Mouse (Mus musculus) lung, embryonic 16.5 days (tissue): ENCODE data around the gene Mypop. TPM values are rescaled to one million over a fixed set of nuclear protein-coding genes. Genes with fewer than 3 reads are reported as not detected.

Source experiments
- ATAC-seq: fragments of 200-750 bp; cut with Nextera tagmentation; 2 replicates; pipeline ENCODE4 v1.8.0; 2017; ENCODE audit warnings: low read depth, mild to moderate bottlenecking, moderate library complexity
- H3K27ac ChIP-seq: fragments of 300-500 bp; sonication (generic); 2 replicates; pipeline ENCODE4 v1.5.1; 2014; ENCODE audit warnings: mild to moderate bottlenecking, control low read depth, low read length
- H3K27me3 ChIP-seq: fragments of 300-500 bp; sonication (generic); 2 replicates; pipeline ENCODE4 v1.6.1; 2014; ENCODE audit warnings: low read depth, low read length, mixed read lengths; ENCODE audit not compliant: control insufficient read depth, insufficient read depth
- H3K36me3 ChIP-seq: fragments of 300-500 bp; sonication (generic); 2 replicates; pipeline ENCODE4 v1.6.1; 2014; ENCODE audit warnings: low read length; ENCODE audit not compliant: control insufficient read depth, insufficient read depth
- H3K4me1 ChIP-seq: fragments of 300-500 bp; sonication (generic); replicated peaks from 2 replicates; pipeline ENCODE4 v1.6.1; 2014; ENCODE audit warnings: low read length, mixed read lengths; ENCODE audit not compliant: control insufficient read depth, insufficient read depth
- H3K4me2 ChIP-seq: fragments of 300-500 bp; sonication (generic); 2 replicates; pipeline ENCODE4 v1.6.1; 2014; ENCODE audit warnings: low read depth, low read length, control low read depth
- H3K4me3 ChIP-seq: fragments of 300-500 bp; sonication (generic); 2 replicates; pipeline ENCODE4 v1.5.1; 2014; ENCODE audit warnings: mild to moderate bottlenecking, low read length, control low read depth
- H3K9ac ChIP-seq: fragments of 300-500 bp; sonication (generic); 2 replicates; pipeline ENCODE4 v1.6.1; 2014; ENCODE audit warnings: low read length, control low read depth
- H3K9me3 ChIP-seq: fragments of 300-500 bp; sonication (generic); 2 replicates; pipeline ENCODE4 v1.6.1; 2016; ENCODE audit warnings: low read length; ENCODE audit not compliant: control insufficient read depth
- WGBS: fragments of 180-500 bp; shearing (Covaris S2); extraction: QIAGEN DNeasy Blood & Tissue Kit; methylation state at CpG from one replicate; pipeline ENCODE4 v1.1.7; 2014; 5-methylcytosine and 5-hydroxymethylcytosine counted together
- polyA plus RNA-seq: library from polyadenylated mRNA; unstranded; fragments of >200 nt; fragmentation: Nextera tagmentation; extraction: Ambion mirVana; gene quantifications from 2 replicates; pipeline ENCODE4 v1.2.1, GENCODE M21; 2015

Gene Mypop
- polyA plus RNA-seq: 2.1 and 2.8 TPM in 2 replicates

GRCm38 (mm10) chr7:18990601-18991295 is at the start of gene Mypop:
Mypop (plus strand) TSS chr7:18991245.
- peak within 1 kb of the TSS; percentile 64 for H3K9ac ChIP-seq
- peak within 1 kb of the TSS; percentile 86 for H3K4me2 ChIP-seq
- peaks cover 18% of the 10 kb centered on the region for H3K27me3 ChIP-seq
- WGBS: under 1% methylated on average over 37 of the region's 37 CpGs
- H3K4me1 ChIP-seq: peaks cover 27% of the 10 kb centered on the region
- H3K4me3 ChIP-seq: peak within 1 kb of the TSS; percentile 60
- ATAC-seq: peak; percentile 95
- H3K27ac ChIP-seq: peak within 1 kb of the TSS; percentile 77
- H3K9me3 ChIP-seq: no peaks in the 10 kb centered on the region
- H3K36me3 ChIP-seq: 0 out of 2 replicates have a peak, but pooled peaks cover under 1% of the 10 kb centered on the region

DNA sequence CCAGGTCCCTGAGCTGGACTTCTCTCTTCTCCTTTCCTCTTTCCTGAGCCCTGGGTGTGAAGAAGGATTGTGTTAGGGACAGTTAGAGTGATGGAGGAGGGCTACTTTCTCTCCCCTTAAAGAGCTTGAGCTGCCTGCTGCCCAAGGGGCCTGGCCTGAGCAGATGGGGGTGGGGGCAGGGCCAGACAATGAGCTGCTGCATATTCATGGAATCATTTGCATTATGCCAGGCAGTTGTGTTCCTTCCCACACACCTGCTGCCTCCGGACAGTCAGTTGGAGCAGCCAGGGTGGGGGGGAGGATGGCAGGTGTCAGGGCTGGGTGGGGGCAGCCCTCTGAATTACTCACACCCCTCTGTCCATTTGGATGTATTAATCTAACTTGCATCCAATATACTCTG is 48.7 kb upstream of the Mypop start:
- 60% methylated on average over 1 of the region's 1 CpGs for WGBS
- Histone ChIP-seq H3K4me1 (no peaks in the 10 kb centered on the region), H3K4me2 (no peak overlapping the region), H3K27ac (no peak overlapping the region), H3K36me3 (no peaks in the 10 kb centered on the region), H3K4me3 (no peak overlapping the region), H3K27me3 (no peaks in the 10 kb centered on the region), H3K9ac (no peak overlapping the region), H3K9me3 (no peaks in the 10 kb centered on the region)
- no peak for ATAC-seq

- no peaks in the 10 kb centered on the region for H3K9me3 ChIP-seq
- no peaks in the 10 kb centered on the region for H3K36me3 ChIP-seq
- H3K27me3 ChIP-seq: no peaks in the 10 kb centered on the region
- no peak overlapping the region for H3K4me2 ChIP-seq
- H3K27ac ChIP-seq: no peak overlapping the region
- no peak overlapping the region for H3K9ac ChIP-seq
- WGBS: 52% methylated on average over 9 of the region's 9 CpGs
- no peak overlapping the region for H3K4me3 ChIP-seq
- no peaks in the 10 kb centered on the region for H3K4me1 ChIP-seq
- no peak for ATAC-seq
Measured at GRCm38 (mm10) chr7:18942815-18943214, 48.2 kb upstream of the Mypop start.

- Histone ChIP-seq H3K36me3 (no peaks in the 10 kb centered on the region), H3K4me1 (no peaks in the 10 kb centered on the region), H3K27ac (peak overlapping the region; percentile 59), H3K9me3 (no peaks in the 10 kb centered on the region), H3K27me3 (no peaks in the 10 kb centered on the region; the same call in 1 of the 2 replicates), H3K4me2 (no peak overlapping the region), H3K4me3 (no peak overlapping the region), H3K9ac (no peak overlapping the region)
- ATAC-seq: peak; percentile 90
- WGBS: 61% methylated on average over 6 of the region's 6 CpGs
Measured at GRCm38 (mm10) chr7:18948151-18948550, 42.9 kb upstream of the Mypop start.

DNA sequence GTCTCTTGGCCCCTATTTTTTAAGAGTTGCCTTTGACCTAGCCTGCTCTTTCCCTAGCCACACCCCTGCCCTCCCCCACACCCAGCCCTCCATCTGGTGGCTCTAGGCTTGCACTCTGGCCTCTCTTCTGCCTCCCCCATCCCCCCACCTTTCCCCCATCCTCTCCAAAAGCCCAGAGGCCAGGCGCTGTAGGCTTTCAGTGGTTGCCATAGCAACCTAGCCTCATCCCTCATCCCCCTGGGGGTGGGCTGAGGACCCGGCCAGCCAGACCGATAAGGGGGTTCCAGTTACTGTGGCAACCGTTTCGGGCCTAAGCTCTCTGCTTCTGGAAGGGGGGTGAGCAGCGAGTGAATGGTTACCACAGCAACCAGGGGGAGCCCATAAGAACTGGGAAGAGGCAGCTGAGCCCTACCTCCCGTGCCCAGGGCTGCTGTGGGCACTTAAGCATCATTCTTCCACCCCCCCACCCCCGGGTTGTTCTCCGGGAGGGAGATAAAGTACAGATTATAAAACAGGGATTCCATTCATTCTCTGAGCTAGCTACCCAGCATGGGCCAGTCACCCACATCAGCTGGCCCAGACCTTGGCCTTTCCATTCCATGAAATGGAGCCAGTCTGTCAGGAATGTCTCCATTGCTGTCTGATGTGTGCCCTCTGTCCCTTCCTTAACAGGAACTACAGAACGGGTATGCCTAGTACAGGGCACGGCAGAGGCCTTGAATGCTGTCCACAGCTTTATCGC is 41.1 kb upstream of the Mypop start:
- H3K4me3 ChIP-seq: no peak overlapping the region
- 25% methylated on average over 12 of the region's 12 CpGs for WGBS
- H3K4me2 ChIP-seq: no peak overlapping the region
- H3K36me3 ChIP-seq: no peaks in the 10 kb centered on the region
- ATAC-seq: no peak
- H3K4me1 ChIP-seq: no peaks in the 10 kb centered on the region
- H3K27me3 ChIP-seq: no peaks in the 10 kb centered on the region; the same call in 1 of the 2 replicates
- H3K9me3 ChIP-seq: no peaks in the 10 kb centered on the region
- H3K9ac ChIP-seq: no peak overlapping the region
- H3K27ac ChIP-seq: no peak overlapping the region

DNA sequence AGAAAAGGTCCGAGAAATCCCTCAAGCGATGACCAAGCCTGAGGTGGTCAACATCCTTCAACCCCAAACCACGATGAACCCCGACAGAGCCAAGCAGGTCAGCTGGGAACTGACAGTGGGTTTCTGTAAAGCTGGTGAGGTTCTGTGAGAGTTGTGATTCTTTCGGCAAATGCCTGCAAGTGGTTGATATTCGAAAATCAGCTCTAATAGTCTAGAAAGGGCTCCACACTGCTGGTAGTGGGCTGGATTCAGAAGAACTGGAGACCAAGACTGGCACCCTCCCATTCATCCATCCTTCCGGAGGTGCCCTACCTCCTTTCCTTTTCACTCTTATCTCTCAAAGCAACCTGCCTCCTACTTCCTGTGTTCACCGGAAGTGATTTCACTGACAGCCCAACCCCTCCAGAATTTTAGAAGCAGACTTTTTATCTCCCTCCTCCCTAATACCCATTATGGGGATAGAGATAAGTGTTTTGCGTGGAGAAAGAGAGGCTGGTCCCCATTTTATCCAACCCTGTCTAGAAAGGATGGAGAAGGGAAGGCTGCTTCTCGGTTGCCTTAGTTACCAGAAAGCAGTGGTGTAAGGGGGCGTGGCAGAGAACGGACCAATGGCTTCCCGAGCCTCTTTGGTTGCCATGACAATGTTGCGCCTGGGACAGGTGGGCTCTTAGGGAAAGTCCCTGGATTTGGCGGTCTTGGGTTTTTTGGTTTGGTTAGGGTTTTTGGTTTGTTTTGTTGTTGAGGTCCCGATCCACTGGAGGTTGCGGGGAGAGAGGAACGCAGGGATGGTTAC is 40.3 kb upstream of the Mypop start:
- Histone ChIP-seq H3K36me3 (no peaks in the 10 kb centered on the region), H3K4me2 (no peak overlapping the region), H3K27ac (no peak overlapping the region), H3K4me1 (no peaks in the 10 kb centered on the region), H3K9ac (no peak overlapping the region), H3K27me3 (no peaks in the 10 kb centered on the region; the same call in 1 of the 2 replicates), H3K9me3 (no peaks in the 10 kb centered on the region), H3K4me3 (no peak overlapping the region)
- 26% methylated on average over 18 of the region's 18 CpGs for WGBS
- no peak for ATAC-seq

GRCm38 (mm10) chr7:18951397-18951796 is 39.6 kb upstream of the Mypop start:
- 19% methylated on average over 15 of the region's 15 CpGs for WGBS
- Histone ChIP-seq H3K27ac (no peak overlapping the region), H3K27me3 (peaks cover 2% of the 10 kb centered on the region), H3K4me3 (no peak overlapping the region), H3K9me3 (no peaks in the 10 kb centered on the region), H3K9ac (no peak overlapping the region), H3K4me1 (no peaks in the 10 kb centered on the region), H3K4me2 (no peak overlapping the region), H3K36me3 (no peaks in the 10 kb centered on the region)
- no peak for ATAC-seq

DNA sequence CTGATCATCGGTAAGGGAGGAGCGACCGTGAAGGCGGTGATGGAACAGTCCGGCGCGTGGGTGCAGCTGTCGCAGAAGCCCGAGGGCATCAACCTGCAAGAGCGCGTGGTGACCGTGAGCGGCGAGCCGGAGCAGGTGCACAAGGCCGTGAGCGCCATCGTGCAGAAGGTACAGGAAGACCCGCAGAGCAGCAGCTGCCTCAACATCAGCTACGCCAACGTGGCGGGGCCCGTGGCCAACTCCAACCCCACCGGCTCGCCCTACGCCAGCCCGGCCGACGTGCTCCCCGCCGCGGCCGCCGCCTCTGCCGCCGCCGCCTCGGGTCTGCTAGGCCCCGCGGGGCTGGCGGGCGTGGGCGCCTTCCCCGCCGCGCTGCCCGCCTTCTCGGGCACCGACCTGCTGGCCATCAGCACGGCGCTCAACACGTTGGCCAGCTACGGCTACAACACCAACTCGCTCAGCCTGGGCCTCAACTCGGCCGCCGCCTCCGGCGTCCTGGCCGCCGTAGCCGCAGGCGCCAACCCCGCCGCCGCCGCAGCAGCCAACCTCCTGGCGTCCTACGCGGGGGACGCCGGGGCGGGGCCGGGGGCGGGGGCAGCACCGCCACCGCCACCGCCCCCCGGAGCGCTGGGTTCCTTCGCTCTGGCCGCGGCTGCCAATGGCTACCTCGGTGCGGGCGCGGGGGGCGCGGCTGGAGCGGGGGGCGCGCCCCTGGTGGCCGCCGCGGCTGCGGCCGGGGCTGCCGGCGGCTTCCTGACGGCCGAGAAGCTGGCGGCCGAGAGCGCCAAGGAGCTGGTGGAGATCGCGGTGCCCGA is 33.3 kb upstream of the Mypop start:
- WGBS: under 1% methylated on average over 73 of the region's 107 CpGs
- Histone ChIP-seq H3K36me3 (no peaks in the 10 kb centered on the region), H3K9me3 (no peaks in the 10 kb centered on the region), H3K4me2 (peak overlapping the region; percentile 93), H3K27me3 (peaks cover 38% of the 10 kb centered on the region), H3K27ac (0 out of 2 replicates have a peak overlapping the region, but pooled peaks have one; percentile 37), H3K9ac (peak overlapping the region; percentile 72), H3K4me3 (peak overlapping the region; percentile 64), H3K4me1 (peaks cover 17% of the 10 kb centered on the region)
- peak; percentile 91 for ATAC-seq
